Comparison of ENCODE assay signal across 9 mouse cellular contexts in genomic region chr13:24297252-24297651, GRCm38 (mm10). TPM values are rescaled to one million over a fixed set of nuclear protein-coding genes. Genes with fewer than 3 reads are reported as not detected.
DNase-seq lines count a peak whose midpoint lies in the region; ATAC-seq and TF ChIP-seq lines count a peak whose summit lies in the region.
"Had no signal": no experiment of that assay in that cellular context is flagged by ENCODE, and none has a peak within 500 bp of the region (broad histone marks: within the 10 kb centered on the region; RNA-seq: fewer than 3 reads in every experiment).

No protein-coding gene starts in this region.

- H3K4me3 ChIP-seq in kidney, embryonic 14.5 days (ENCODE audit: low read length): no peak overlapping the region
- no peak overlapping the region for H3K4me3 ChIP-seq in cortical plate, adult 2 months (ENCODE audit: insufficient read depth, low read length)
- H3K4me3 ChIP-seq: lung, embryonic 15.5 days had no signal

- no peak overlapping the region for H3K27ac ChIP-seq in kidney, embryonic 14.5 days (ENCODE audit: low read depth, low read length)
- no peak overlapping the region for H3K27ac ChIP-seq in cortical plate, adult 2 months (ENCODE audit: insufficient read depth, low read length)
- H3K27ac ChIP-seq: lung, embryonic 15.5 days had no signal

- no peak for ATAC-seq in kidney, embryonic 14.5 days (ENCODE audit: low FRiP score, low TSS enrichment)
- peak; percentile 80; the same call in 1 of the 2 replicates for ATAC-seq in monocyte, adult 5-6 weeks (replicated peaks; ENCODE audit: insufficient number of reproducible peaks, low FRiP score, low TSS enrichment, poor library complexity, severe bottlenecking)

- peak; percentile 85 for TF ChIP-seq CTCF in cortical plate, adult 2 months (IDR thresholded peaks at IDR 0.05; ENCODE audit: extremely low read depth, insufficient read depth, low read length)

- peak; percentile 38 for DNase-seq in kidney, adult 9 months
- peak; percentile 40 for DNase-seq in CD4-positive helper T cell, adult 2 months (ENCODE audit: low read depth, low spot score)
- peak; percentile 20 for DNase-seq in Muller cell, postnatal 12 days (ENCODE audit: inconsistent ontology term)
- peak; percentile 74 for DNase-seq in induced T-regulatory cell, adult 2 months (ENCODE audit: low read depth)
- DNase-seq in urinary bladder, adult 2 months (ENCODE audit: low spot score): no peak

- TF ChIP-seq POLR2A in cortical plate, adult 2 months (IDR thresholded peaks at IDR 0.05; ENCODE audit: extremely low read depth, insufficient read depth, low read length): no peak

- H3K36me3 ChIP-seq in kidney, embryonic 14.5 days (ENCODE audit: control insufficient read depth, insufficient read depth, low read length): no peaks in the 10 kb centered on the region
- H3K36me3 ChIP-seq: lung, embryonic 15.5 days had no signal

- H3K9ac ChIP-seq in kidney, embryonic 14.5 days (ENCODE audit: low read depth, low read length): no peak overlapping the region
- H3K9ac ChIP-seq: lung, embryonic 15.5 days had no signal

- 13% methylated on average over 4 of the region's 4 CpGs for WGBS in kidney, embryonic 14.5 days

- no peaks in the 10 kb centered on the region for H3K9me3 ChIP-seq in kidney, embryonic 14.5 days (ENCODE audit: control insufficient read depth, low read length)
- H3K9me3 ChIP-seq: lung, embryonic 15.5 days had no signal

- no peak overlapping the region for H3K4me2 ChIP-seq in kidney, embryonic 14.5 days (replicated peaks; ENCODE audit: low read depth, low read length)
- H3K4me2 ChIP-seq: lung, embryonic 15.5 days had no signal

- no peaks in the 10 kb centered on the region for H3K4me1 ChIP-seq in kidney, embryonic 14.5 days (ENCODE audit: control insufficient read depth, insufficient read depth, low read length)
- H3K4me1 ChIP-seq in cortical plate, adult 2 months (ENCODE audit: control insufficient read depth, insufficient read depth, low read length): no peaks in the 10 kb centered on the region
- H3K4me1 ChIP-seq: lung, embryonic 15.5 days had no signal

- no peaks in the 10 kb centered on the region for H3K27me3 ChIP-seq in kidney, embryonic 14.5 days (ENCODE audit: control insufficient read depth, insufficient read depth, low read length)
- H3K27me3 ChIP-seq: lung, embryonic 15.5 days had no signal

RNA-seq across cellular contexts. Expression of gene Carmil1, which starts 16.7 kb away (rescaled TPM):
- 23.9 and 48.6 TPM in 2 replicates for polyA plus RNA-seq in kidney, embryonic 14.5 days (2014; fragmentation: Nextera tagmentation; extraction: Ambion mirVana)
- polyA plus RNA-seq in cortical plate, adult 2 months (2012; rRNA removed): 21.5 and 22.9 TPM in 2 replicates
- total RNA-seq in monocyte, adult 5-6 weeks (2017): 6.1 to 11.9 TPM (median 11.5 TPM) in 3 replicates
- 15.1 and 23.3 TPM in 2 replicates for polyA plus RNA-seq in urinary bladder, adult 2 months (2012; rRNA removed)

RNA-seq across cellular contexts. Expression of gene Cmah, which starts 30.0 kb away (rescaled TPM):
- polyA plus RNA-seq in kidney, embryonic 14.5 days (2014; fragmentation: Nextera tagmentation; extraction: Ambion mirVana): 0.47 and 1.2 TPM in 2 replicates
- polyA plus RNA-seq in cortical plate, adult 2 months (2012; rRNA removed): 0.04 and 0.15 TPM in 2 replicates
- 25.3 to 56.5 TPM (median 45.1 TPM) in 3 replicates for total RNA-seq in monocyte, adult 5-6 weeks (2017)
- polyA plus RNA-seq in urinary bladder, adult 2 months (2012; rRNA removed): 1.5 and 2.0 TPM in 2 replicates
